Mouse (Mus musculus) E14TG2a.4 (cell line): ENCODE measurements at regions not wholly inside any gene's neighbourhood (a gene's known extent, or its start where the extent isn't known, plus 50 kb on each side); places are given as distances from the start of the nearest gene placed in this dataset.

Experiments used
- CTCF ChIP-seq: conservative IDR thresholded peaks from 2 replicates; pipeline ENCODE4 v1.5.1; 2014; ENCODE audit warnings: low read length
- POU5F1 ChIP-seq: IDR thresholded peaks from 2 replicates; pipeline ENCODE4 v1.6.1; 2014; ENCODE audit warnings: low read length, borderline replicate concordance

DNA sequence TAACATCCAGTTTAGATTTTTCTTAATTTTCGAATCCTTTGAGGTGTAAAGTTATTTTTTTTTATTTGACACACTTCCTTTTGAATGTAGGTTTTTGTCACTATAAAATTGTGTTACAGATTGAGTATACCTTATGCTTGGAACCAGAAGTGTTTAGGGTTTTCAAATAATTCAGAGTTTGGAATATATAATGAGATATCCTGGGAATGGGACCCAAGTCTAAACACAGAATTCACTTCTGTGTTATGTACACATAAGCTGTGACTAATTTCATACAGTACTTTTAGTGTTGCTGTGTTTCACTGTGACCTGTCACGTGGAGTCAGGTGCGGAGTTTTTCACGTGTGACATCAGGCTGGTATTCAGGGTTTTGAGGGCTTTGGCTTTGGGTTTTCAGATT lies 69.1 kb upstream of the Fmo9 start:
- no peak for TF ChIP-seq POU5F1
- TF ChIP-seq CTCF = no peak
